Mouse (Mus musculus) ovary, postnatal 14 days (tissue): ENCODE results near the gene Kif24.

ENCODE experiments used
- DNase-seq: peaks from one replicate; pipeline ENCODE4 v3.0.0; 2022; ENCODE audit warnings: low spot score

Kif24 gene

DNA sequence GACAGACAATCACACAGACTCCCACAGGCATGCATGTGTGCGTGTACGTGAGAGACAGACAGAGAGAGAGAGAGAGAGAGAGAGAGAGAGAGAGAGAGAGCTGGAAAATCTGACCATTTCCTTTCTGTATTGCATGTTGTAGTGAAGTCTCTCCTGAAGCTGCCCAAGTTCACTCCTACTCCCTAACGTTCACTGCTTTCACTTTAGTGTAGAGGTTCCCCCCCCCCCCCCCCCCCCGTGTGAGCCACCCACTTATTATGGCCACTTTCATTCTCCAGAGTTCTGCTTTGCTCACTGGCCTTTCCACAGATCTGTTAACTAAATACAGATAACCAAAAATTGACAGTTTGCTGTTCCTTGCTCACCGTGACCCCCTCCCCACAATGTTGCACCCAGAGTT is 116.8 kb downstream of the Kif24 start:
- no peak for DNase-seq

DNA sequence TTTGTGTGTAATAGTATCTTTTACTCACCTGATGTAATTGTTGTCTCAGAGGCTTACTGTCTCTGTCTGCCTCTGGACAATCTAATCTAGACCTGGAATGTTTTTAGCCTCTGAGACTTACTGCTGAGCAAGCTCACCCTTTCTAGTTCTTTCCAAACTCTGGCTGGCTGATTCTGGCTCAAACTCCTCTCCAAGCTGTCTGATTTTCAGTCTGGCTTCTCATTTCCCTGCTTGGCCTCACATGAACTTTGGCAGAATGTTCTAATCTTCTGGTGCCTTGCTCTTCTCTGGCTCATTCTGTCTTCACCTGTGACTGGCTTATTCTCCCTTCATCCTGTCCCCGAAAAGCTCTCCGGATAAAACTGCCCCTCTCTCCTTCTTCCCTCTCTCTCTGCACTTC is 118.7 kb downstream of the Kif24 start:
- no peak for DNase-seq

DNA sequence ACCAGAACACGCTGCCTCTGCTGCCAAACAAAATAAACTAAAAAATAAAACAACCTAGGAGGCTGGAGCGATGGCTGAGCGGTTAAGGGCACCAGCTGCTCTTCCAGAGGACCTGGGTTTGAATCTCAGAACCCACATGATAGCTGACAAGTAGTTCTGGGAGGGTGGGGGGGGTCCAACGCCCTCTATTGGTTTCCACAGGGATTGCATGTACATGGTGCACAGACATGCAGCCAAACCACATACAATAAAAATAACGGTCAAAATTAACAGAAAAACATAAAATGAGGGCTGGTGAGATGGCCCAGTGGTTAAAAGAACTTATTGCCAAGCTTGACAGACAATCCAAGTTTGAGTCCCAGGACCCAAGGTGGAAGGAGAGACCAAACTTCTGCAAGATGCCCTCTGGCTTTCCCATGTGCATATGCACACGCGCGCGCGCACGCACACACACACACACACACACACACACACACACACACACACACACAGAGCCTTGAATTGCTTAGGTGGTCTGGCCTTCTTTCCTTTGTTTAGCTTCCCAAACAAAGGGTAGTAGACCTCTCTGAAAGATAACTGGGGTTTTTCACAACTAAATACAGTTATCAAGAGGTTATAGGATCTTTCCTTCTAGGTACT is 123.7 kb downstream of the Kif24 start:
- DNase-seq, result no peak
